Mouse (Mus musculus) adrenal gland (tissue): ENCODE data around the gene Mertk.

Source experiments
- intact Hi-C: fragments of 180-260 bp; cut with DNase I; formaldehyde crosslinking; loops from one replicate; pipeline ENCODE4 v1.15.1; 2025

The Mertk gene

GRCm38 (mm10) chr2:128762008-128762407, 63.3 kb downstream of the Mertk start:
- intact Hi-C loops, result no loop called here

GRCm38 (mm10) chr2:128765787-128766186, 67.0 kb downstream of the Mertk start:
- intact Hi-C loops, result no loop called here

GRCm38 (mm10) chr2:128768545-128769247, 69.9 kb downstream of the Mertk start:
- intact Hi-C loops, result no loop called here

- intact Hi-C loops, result no loop called here
Measured at GRCm38 (mm10) chr2:128770557-128770956, 71.8 kb downstream of the Mertk start.

- intact Hi-C loops, result no loop called here
Measured at GRCm38 (mm10) chr2:128771048-128771447, 72.3 kb downstream of the Mertk start.

DNA sequence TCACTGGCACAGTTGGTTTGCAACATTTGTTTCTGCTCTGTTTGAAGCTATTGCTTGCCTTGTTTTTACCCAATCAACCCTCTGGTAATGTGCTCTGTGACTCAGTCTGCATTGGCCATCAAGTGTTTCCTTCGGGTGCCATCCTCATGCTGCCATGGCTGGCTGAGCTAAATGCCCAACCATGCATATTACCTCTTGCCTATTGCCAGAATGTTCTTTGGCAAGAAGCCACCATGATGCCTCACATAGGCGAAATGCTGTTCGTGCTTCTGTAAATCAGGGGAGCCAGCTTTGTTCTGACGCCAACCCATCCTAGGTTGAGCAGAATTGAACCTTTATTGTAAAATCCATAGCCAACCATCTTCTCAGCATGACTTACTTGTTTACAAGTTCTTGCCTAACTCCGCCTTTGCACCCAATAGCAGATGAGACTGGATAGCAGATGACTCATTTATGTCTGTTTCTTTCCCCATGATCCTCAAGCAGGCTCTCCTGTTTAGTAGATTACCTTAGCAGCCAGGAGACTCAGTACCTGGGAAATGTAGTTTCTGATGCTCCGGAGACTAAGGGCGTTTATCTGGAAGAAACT, 73.1 kb downstream of the Mertk start:
- intact Hi-C loops, result no loop called here

DNA sequence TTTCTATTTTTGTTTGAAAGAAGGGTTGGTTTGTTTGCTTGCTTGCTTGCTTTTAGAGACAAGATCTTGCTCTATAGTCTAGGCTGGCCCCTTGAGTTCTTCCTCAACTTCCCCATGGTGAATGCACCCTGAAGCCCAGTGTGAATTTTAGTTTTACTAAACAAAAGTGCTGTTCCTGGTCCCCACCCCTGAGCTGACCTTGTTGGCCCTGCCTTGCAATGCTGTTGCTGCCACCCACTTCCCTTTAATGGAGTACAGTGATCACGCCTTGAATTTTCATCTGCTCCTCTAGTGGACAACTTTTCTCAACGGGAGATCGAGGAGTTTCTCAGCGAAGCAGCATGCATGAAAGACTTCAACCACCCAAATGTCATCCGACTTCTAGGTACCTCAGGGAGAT, 83.5 kb downstream of the Mertk start:
- intact Hi-C loops, result no loop called here

- intact Hi-C loops, result no loop called here
Measured at GRCm38 (mm10) chr2:128783660-128784345, 85.0 kb downstream of the Mertk start.

GRCm38 (mm10) chr2:128784814-128785213, 86.1 kb downstream of the Mertk start:
- intact Hi-C loops, result no loop called here

- intact Hi-C loops, result no loop called here
Measured at GRCm38 (mm10) chr2:128786341-128786740, 87.6 kb downstream of the Mertk start.

GRCm38 (mm10) chr2:128786795-128787194, 88.0 kb downstream of the Mertk start:
- intact Hi-C loops, result no loop called here

DNA sequence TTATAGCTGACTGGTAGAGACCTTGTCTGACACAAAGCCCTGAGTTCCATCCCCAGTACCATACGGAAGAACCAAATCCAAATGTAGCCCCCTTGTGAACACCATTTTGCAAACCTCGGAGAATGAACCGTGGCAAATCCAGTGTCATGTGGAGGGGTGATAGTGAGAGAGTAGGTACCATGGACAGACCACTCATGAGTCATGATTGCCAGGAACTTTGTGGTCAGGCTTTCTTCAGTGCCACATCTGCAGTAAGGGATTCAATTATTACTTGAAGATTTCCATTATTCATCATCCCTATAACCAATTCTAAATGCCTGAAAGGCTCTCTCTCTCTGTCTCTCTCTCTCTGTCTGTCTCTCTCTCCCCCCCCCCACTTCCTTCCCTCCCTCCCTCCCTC, 89.0 kb downstream of the Mertk start:
- intact Hi-C loops, result no loop called here

- intact Hi-C loops, result no loop called here
Measured at GRCm38 (mm10) chr2:128790875-128791614, 92.3 kb downstream of the Mertk start.

DNA sequence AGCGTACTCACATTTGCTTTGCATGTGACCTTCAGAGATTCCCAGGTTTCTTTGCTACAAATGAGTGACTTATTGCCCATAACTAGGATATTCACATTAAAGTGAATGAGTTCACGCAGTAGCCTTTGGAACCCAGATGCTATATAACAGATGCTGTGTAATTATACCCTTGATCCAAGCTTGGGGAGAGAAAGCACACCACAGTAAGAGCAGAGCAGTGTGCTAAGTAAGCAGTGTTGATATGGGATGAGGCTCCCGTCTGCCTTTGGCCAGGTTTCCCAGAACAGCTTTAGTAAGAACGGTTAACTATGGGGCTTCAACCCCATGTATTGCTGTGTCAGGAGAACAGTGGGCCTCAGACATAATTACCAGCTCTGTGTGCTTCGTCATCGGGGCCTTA, 95.2 kb downstream of the Mertk start:
- intact Hi-C loops, result no loop called here

GRCm38 (mm10) chr2:128796463-128796862, 97.7 kb downstream of the Mertk start:
- intact Hi-C loops, result no loop called here

GRCm38 (mm10) chr2:128803441-128803840, 104.7 kb downstream of the Mertk start:
- intact Hi-C loops, result no loop called here

DNA sequence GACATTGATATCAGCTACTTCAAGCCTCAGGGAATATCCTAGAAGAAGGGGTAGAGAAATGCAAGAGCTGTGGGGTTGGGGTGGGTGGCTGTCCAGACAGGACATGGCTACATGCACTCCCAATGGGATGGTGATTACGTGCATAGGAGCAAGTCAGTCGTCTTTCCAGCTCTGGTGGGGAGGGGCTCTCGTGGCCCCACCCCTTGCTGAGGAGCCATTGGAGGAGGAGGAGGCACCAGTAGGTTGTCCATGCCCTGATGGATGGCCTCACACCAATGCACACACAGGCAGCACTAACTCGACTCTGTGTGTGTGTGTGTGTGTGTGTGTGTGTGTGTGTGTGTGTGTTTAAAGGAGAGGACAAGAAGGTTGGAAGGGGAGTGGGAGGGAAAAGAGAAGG, 106.6 kb downstream of the Mertk start:
- intact Hi-C loops, result no loop called here

GRCm38 (mm10) chr2:128806561-128806960, 107.8 kb downstream of the Mertk start:
- intact Hi-C loops, result no loop called here

DNA sequence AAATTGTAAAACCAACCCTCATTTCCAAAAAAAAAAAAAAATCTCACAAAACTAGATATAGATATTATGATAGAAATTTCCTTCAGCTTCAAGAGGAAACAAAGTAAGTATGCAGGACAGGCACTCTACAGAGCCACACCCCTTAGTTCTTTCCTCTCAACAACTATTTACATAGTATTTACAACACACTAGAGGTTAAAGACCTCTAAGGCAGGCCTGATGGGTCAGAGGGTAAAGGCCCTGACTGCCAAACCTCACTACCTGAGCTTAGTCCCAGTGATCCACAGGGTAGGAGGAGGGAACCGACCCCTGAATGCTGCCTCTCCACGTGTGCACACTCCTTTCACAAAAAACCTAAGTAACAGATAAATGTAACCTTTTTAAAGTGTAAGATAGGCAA, 114.0 kb downstream of the Mertk start:
- intact Hi-C loops, result no loop called here

- intact Hi-C loops, result loop anchor here (1.0 kb wide), 1 partner anchor 118 kb away; the partner anchor contains the start of gene Mertk
Measured at GRCm38 (mm10) chr2:128816311-128816710, 117.6 kb downstream of the Mertk start.

DNA sequence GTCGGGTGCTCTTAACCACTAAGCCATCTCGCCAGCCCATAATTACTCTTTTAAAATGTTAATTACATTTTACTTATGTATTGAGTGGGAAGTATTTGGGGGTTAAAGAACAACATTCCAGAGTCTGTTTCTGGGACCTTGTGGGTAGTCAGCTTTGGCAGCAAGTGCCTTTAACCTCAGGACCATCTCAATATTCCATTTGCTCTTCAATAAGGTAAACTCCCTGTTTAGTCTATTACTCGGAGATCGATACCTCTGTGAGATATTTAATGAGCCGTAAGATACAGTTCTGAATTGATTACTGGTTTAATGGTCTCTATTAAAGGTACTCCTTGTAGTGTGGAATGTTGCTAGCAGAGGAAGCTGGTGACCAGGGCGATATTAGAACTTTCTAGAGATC, 118.2 kb downstream of the Mertk start:
- intact Hi-C loops, result loop anchor here (1.0 kb wide), 1 partner anchor 119 kb away; the partner anchor contains the start of gene Mertk

DNA sequence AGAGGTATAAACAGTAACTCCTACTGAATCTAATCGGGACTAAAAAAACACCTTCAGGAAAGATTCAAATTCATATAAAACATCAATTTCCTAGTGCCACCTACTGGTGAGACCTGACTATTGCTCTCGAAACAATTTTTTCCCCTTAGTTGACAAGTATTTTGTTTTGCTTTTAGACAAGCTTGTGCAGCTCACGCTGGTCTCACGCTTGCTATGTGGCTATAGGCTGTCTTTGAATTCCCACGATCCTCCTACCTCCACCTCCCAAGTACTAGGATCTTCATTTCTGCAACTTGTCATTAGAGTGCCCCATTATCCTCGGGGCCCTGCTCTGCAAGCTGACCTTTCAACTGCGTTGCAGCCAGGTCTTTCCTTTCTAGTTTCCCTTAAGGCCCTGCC, 118.6 kb downstream of the Mertk start:
- intact Hi-C loops, result no loop called here
